20 mouse cellular contexts compared by ENCODE assay signal in genomic region chr5:36904703-36905102, GRCm38 (mm10). TPM values are rescaled to one million over a fixed set of nuclear protein-coding genes. Genes with fewer than 3 reads are reported as not detected.
"Had no signal": no experiment of that assay in that cellular context is flagged by ENCODE, and none has a peak within 500 bp of the region (broad histone marks: within the 10 kb centered on the region; RNA-seq: fewer than 3 reads in every experiment).

No protein-coding gene starts in this region.

- H3K27ac ChIP-seq: gastrocnemius, adult 2 months; heart, embryonic 10.5 days; hindbrain, embryonic 10.5 days; intestine, embryonic 15.5 days; limb, embryonic 10.5 days; limb, embryonic 12.5 days; liver, embryonic 13.5 days; liver, embryonic 15.5 days had no signal

- DNase-seq: kidney, adult 18-20 months; kidney, adult 8-10 months; layer of hippocampus, adult 9-11 months; liver; liver, embryonic 13.5 days had no signal

- H3K36me3 ChIP-seq: heart, embryonic 10.5 days; heart, embryonic 12.5 days; hindbrain, embryonic 10.5 days; intestine, embryonic 15.5 days; limb, embryonic 10.5 days; limb, embryonic 12.5 days; liver, embryonic 13.5 days; liver, embryonic 15.5 days had no signal

- ATAC-seq: inflammation-experienced regulatory T-cells, adult 6 months; intestine, embryonic 15.5 days; intestine, postnatal 0 days had no signal

- H3K4me1 ChIP-seq: heart, embryonic 10.5 days; heart, embryonic 12.5 days; intestine, embryonic 15.5 days; liver, embryonic 13.5 days; liver, embryonic 15.5 days had no signal

- H3K4me2 ChIP-seq: heart, embryonic 12.5 days; intestine, embryonic 15.5 days; limb, embryonic 12.5 days; liver, embryonic 11.5 days; liver, embryonic 13.5 days; liver, embryonic 15.5 days had no signal

- H3K27me3 ChIP-seq: intestine, embryonic 15.5 days; liver, embryonic 13.5 days; liver, embryonic 15.5 days had no signal

- H3K9me3 ChIP-seq: heart, embryonic 10.5 days; heart, embryonic 12.5 days; intestine, embryonic 15.5 days; limb, embryonic 10.5 days; limb, embryonic 12.5 days; liver, embryonic 13.5 days; liver, embryonic 15.5 days had no signal

- H3K4me3 ChIP-seq: gastrocnemius, adult 2 months; heart, embryonic 10.5 days; heart, embryonic 12.5 days; hindbrain, embryonic 10.5 days; intestine, embryonic 15.5 days; limb, embryonic 10.5 days; limb, embryonic 12.5 days; liver, embryonic 13.5 days; liver, embryonic 15.5 days had no signal

- H3K9ac ChIP-seq: heart, embryonic 12.5 days; intestine, embryonic 15.5 days; limb, embryonic 12.5 days; liver, embryonic 13.5 days; liver, embryonic 15.5 days had no signal

RNA-seq across cellular contexts. Expression of gene Ppp2r2c, which starts 36.4 kb away (rescaled TPM):
- total RNA-seq: granulocyte monocyte progenitor cell, adult 5-6 weeks had no signal
- polyA plus RNA-seq: heart, embryonic 14.5 days; kidney, embryonic 14.5 days; kidney, embryonic 16.5 days; liver, embryonic 15.5 days had no signal
